Mouse (Mus musculus): ENCODE results near the gene Dst. TPM values are rescaled to one million over a fixed set of nuclear protein-coding genes. Genes with fewer than 3 reads are reported as not detected.
A peak's percentile ranks its signal among the peaks of the same experiment; 100 is the strongest.

The Dst gene
- polyA plus RNA-seq, 1 experiment from 2014 or later: 37.7 TPM

GRCm38 (mm10) chr1:34100385-34100784 lies 192.4 kb downstream of the Dst start:
- Histone ChIP-seq H3K27ac (no peak overlapping the region), H3K9ac (no peak overlapping the region), H3K4me3 (no peak overlapping the region), H3K27me3 (no peaks in the 10 kb centered on the region), H3K4me2 (no peak overlapping the region), H3K36me3 (no peaks in the 10 kb centered on the region), H3K4me1 (replicated peaks) (peaks cover 34% of the 10 kb centered on the region), H3K9me3 (no peaks in the 10 kb centered on the region)
- 29% methylated on average over 4 of the region's 4 CpGs for WGBS
- no peak for ATAC-seq (ENCODE audit: low FRiP score)

DNA sequence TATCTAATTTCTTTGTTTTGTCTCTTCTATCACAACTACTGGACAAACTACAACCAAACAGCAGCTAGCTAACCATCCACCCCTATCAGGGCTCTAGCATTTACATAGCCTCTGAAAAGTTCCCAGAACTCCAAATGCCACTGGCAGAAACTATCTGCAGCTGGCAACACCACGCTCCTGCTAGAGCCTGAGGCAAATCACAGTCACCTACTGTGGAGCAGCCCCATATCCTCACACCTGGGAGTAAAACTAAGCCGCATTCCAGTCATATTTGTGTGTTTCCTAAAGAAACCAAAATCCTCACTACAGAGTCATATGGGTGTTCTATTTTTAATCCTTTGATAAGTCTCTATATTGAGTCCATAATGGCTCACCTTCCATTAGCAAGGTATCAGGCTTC lies 194.6 kb downstream of the Dst start:
- Histone ChIP-seq H3K4me1 (replicated peaks) (peaks cover 36% of the 10 kb centered on the region), H3K36me3 (no peaks in the 10 kb centered on the region), H3K4me2 (no peak overlapping the region), H3K27ac (no peak overlapping the region), H3K9ac (no peak overlapping the region), H3K4me3 (no peak overlapping the region), H3K9me3 (no peaks in the 10 kb centered on the region), H3K27me3 (no peaks in the 10 kb centered on the region)
- WGBS: 90% methylated on average over 2 of the region's 2 CpGs
- no peak for ATAC-seq (ENCODE audit: low FRiP score)

- Histone ChIP-seq H3K27ac (no peak overlapping the region), H3K4me3 (no peak overlapping the region), H3K9ac (no peak overlapping the region), H3K36me3 (no peaks in the 10 kb centered on the region), H3K4me2 (peak overlapping the region; percentile 22; the same call in 1 of the 2 replicates), H3K27me3 (no peaks in the 10 kb centered on the region), H3K4me1 (replicated peaks) (peaks cover 31% of the 10 kb centered on the region), H3K9me3 (no peaks in the 10 kb centered on the region)
- 72% methylated on average over 3 of the region's 3 CpGs for WGBS
- ATAC-seq (ENCODE audit: low FRiP score): no peak
These were observed 195.2 kb downstream of the Dst start for GRCm38 (mm10) chr1:34103176-34103575.

- peak; percentile 57; the same call in 1 of the 2 replicates for ATAC-seq (ENCODE audit: low FRiP score)
- Histone ChIP-seq H3K36me3 (no peaks in the 10 kb centered on the region), H3K27ac (no peak overlapping the region), H3K27me3 (no peaks in the 10 kb centered on the region), H3K4me2 (peak overlapping the region; percentile 22; the same call in 1 of the 2 replicates), H3K4me3 (no peak overlapping the region), H3K9ac (no peak overlapping the region), H3K4me1 (replicated peaks) (peaks cover 31% of the 10 kb centered on the region), H3K9me3 (no peaks in the 10 kb centered on the region)
- 4% methylated on average over 3 of the region's 3 CpGs for WGBS
These were observed 195.7 kb downstream of the Dst start for GRCm38 (mm10) chr1:34103713-34104172.

DNA sequence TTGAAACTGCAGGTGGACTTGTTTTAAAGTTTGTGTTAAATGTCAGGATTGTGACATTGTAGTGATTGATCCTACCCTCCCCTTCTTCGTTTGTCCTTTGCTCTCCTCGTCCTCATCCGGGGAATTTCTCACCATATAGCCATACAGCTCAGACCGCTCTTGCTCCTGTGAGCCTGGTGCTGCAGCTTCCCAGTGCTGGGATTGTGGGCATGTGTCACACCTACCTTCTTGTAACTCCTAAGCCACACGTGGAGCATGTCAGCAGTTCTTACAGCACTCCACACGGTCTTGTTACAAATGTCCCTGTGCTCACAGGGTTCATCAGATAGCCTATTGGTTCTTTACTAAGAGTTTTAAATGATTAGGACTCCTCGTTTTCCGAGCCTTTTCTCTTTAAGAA lies 196.8 kb downstream of the Dst start:
- H3K27me3 ChIP-seq: no peaks in the 10 kb centered on the region
- H3K4me1 ChIP-seq (replicated peaks): peaks cover 34% of the 10 kb centered on the region
- no peaks in the 10 kb centered on the region for H3K9me3 ChIP-seq
- H3K4me3 ChIP-seq: no peak overlapping the region
- H3K36me3 ChIP-seq: no peaks in the 10 kb centered on the region
- WGBS: 29% methylated on average over 8 of the region's 8 CpGs
- no peak overlapping the region for H3K4me2 ChIP-seq
- ATAC-seq (ENCODE audit: low FRiP score): 0 out of 2 replicates have a peak, but pooled peaks have one; percentile 33
- no peak overlapping the region for H3K27ac ChIP-seq
- H3K9ac ChIP-seq: no peak overlapping the region

DNA sequence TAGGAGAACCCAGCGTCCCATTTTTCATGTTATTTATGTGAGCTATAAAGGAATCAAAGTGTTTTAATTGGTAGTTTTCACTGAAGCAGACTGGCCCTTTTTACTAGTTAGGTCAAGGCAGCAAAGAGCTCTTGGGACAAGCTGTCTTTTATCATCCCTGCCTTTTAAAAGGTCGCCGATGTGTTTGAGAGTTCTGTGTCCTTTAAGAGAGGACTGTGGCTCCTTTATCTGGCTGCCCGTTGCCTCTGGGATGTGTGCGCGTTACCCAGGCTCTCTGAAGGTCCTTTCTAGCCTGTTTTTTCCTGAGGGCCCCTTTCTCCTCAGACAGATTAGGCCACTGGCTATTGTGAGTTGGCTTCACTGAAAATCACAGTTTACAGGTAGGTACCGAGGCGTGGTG lies 198.6 kb downstream of the Dst start:
- Histone ChIP-seq H3K4me2 (no peak overlapping the region), H3K9me3 (no peaks in the 10 kb centered on the region), H3K4me1 (replicated peaks) (peaks cover 32% of the 10 kb centered on the region), H3K27me3 (no peaks in the 10 kb centered on the region), H3K9ac (no peak overlapping the region; the same call in 1 of the 2 replicates), H3K4me3 (no peak overlapping the region), H3K27ac (no peak overlapping the region), H3K36me3 (no peaks in the 10 kb centered on the region)
- ATAC-seq (ENCODE audit: low FRiP score): no peak
- WGBS: 11% methylated on average over 8 of the region's 8 CpGs

DNA sequence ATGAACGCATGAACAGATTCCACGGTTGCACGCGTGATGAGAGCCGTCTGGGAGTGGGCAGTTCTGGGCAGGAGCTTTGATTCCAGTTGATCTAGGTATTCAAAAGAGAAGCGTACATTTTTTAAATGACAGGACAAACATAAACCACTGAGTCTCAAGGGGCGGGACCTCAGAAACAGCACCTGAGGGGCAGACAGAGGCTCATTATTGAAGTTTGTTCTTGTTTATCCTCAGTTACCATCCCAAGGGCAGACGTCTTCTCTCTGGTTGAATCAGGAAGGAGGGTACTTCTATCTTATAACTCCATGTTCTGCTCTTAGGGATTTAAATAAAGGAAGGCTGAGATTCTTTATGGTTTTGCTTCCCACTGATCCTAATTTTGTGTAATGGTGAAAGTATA lies 199.1 kb downstream of the Dst start:
- WGBS: 39% methylated on average over 8 of the region's 8 CpGs
- Histone ChIP-seq H3K4me1 (replicated peaks) (peaks cover 32% of the 10 kb centered on the region), H3K36me3 (no peaks in the 10 kb centered on the region), H3K4me3 (no peak overlapping the region), H3K9me3 (no peaks in the 10 kb centered on the region), H3K4me2 (no peak overlapping the region), H3K9ac (no peak overlapping the region; the same call in 1 of the 2 replicates), H3K27ac (no peak overlapping the region), H3K27me3 (no peaks in the 10 kb centered on the region)
- ATAC-seq (ENCODE audit: low FRiP score): no peak

DNA sequence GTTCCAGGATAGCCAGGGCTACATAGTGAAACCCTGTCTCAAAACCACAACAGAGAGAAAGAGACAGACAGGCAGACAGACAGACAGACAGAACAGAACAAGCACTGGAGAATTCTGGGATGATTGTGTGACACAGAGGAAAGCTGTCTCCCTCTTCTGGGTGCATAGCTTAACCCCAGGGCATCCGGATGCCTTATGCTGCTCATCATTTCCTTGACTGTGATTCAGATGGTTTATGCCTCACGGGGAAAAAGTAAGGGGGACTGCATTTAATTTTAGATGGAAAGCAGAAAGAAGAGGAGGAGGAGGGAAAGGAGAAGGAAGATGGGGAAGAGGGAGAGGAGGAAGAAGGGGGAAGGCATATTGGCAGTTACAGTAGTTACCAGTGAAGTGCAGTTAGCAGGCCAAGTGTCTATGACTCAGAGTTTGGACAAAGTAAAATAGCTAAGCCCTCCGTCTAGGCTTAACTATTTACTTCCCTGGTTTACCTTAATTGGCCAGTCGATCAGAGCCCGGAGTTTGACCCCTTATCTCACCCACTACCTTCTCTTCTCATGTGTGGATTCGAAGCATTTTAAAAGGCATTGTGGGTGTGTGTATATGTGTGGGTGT lies 201.7 kb downstream of the Dst start:
- no peak for ATAC-seq (ENCODE audit: low FRiP score)
- Histone ChIP-seq H3K9ac (no peak overlapping the region), H3K27ac (no peak overlapping the region), H3K4me2 (no peak overlapping the region), H3K36me3 (peaks cover 6% of the 10 kb centered on the region; the same call in 1 of the 2 replicates), H3K9me3 (no peaks in the 10 kb centered on the region), H3K27me3 (no peaks in the 10 kb centered on the region), H3K4me1 (replicated peaks) (peaks cover 20% of the 10 kb centered on the region), H3K4me3 (no peak overlapping the region)
- WGBS: 79% methylated on average over 6 of the region's 6 CpGs

GRCm38 (mm10) chr1:34110862-34111261 lies 202.8 kb downstream of the Dst start:
- Histone ChIP-seq H3K27ac (no peak overlapping the region), H3K9me3 (no peaks in the 10 kb centered on the region), H3K4me2 (no peak overlapping the region), H3K9ac (no peak overlapping the region), H3K36me3 (peaks cover 6% of the 10 kb centered on the region; the same call in 1 of the 2 replicates), H3K4me3 (no peak overlapping the region), H3K4me1 (replicated peaks) (peaks cover 20% of the 10 kb centered on the region), H3K27me3 (no peaks in the 10 kb centered on the region)
- ATAC-seq (ENCODE audit: low FRiP score): no peak
- 75% methylated on average over 2 of the region's 2 CpGs for WGBS

GRCm38 (mm10) chr1:34111954-34112353 lies 203.9 kb downstream of the Dst start:
- Histone ChIP-seq H3K9ac (no peak overlapping the region), H3K9me3 (no peaks in the 10 kb centered on the region), H3K4me2 (no peak overlapping the region), H3K27ac (no peak overlapping the region), H3K27me3 (no peaks in the 10 kb centered on the region), H3K4me1 (replicated peaks) (peaks cover 12% of the 10 kb centered on the region), H3K36me3 (peaks cover 6% of the 10 kb centered on the region; the same call in 1 of the 2 replicates), H3K4me3 (no peak overlapping the region)
- WGBS: 96% methylated on average over 2 of the region's 2 CpGs
- no peak for ATAC-seq (ENCODE audit: low FRiP score)

- no peak overlapping the region for H3K4me3 ChIP-seq
- no peak overlapping the region for H3K9ac ChIP-seq
- H3K36me3 ChIP-seq: peaks cover 6% of the 10 kb centered on the region; the same call in 1 of the 2 replicates
- 87% methylated on average over 11 of the region's 11 CpGs for WGBS
- H3K9me3 ChIP-seq: no peaks in the 10 kb centered on the region
- no peak overlapping the region for H3K27ac ChIP-seq
- H3K27me3 ChIP-seq: no peaks in the 10 kb centered on the region
- ATAC-seq (ENCODE audit: low FRiP score): no peak
- no peak overlapping the region for H3K4me2 ChIP-seq
- H3K4me1 ChIP-seq (replicated peaks): peaks cover 9% of the 10 kb centered on the region
These were observed 208.4 kb downstream of the Dst start for GRCm38 (mm10) chr1:34116444-34116843.

DNA sequence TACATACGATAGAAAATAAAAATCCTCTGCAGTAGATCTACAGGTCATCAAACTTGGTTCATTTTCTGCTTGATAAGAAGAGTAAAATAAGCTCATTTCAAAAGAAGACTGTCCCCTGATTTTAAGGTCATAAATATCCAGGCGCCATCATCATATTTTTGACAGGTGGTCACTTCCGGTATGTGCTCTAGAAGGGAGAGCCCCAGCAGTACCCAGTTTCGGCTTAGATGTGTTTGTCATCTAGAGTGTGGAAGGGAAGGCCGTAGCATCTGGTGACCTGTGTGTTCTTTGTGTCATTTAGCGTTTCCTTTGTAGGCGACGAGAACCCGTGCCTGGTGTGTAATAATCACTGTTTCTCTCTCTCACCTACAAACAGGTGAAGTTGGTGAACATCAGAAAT lies 209.0 kb downstream of the Dst start:
- no peaks in the 10 kb centered on the region for H3K27me3 ChIP-seq
- no peak overlapping the region for H3K4me2 ChIP-seq
- no peak overlapping the region for H3K9ac ChIP-seq
- H3K27ac ChIP-seq: no peak overlapping the region
- H3K4me1 ChIP-seq (replicated peaks): peaks cover 9% of the 10 kb centered on the region
- 91% methylated on average over 9 of the region's 9 CpGs for WGBS
- no peaks in the 10 kb centered on the region for H3K9me3 ChIP-seq
- H3K4me3 ChIP-seq: no peak overlapping the region
- ATAC-seq (ENCODE audit: low FRiP score): no peak
- peaks cover 6% of the 10 kb centered on the region; the same call in 1 of the 2 replicates for H3K36me3 ChIP-seq

- Histone ChIP-seq H3K27ac (no peak overlapping the region), H3K4me3 (no peak overlapping the region), H3K27me3 (no peaks in the 10 kb centered on the region), H3K9me3 (no peaks in the 10 kb centered on the region), H3K9ac (no peak overlapping the region), H3K4me2 (no peak overlapping the region), H3K36me3 (peaks cover 6% of the 10 kb centered on the region; the same call in 1 of the 2 replicates), H3K4me1 (replicated peaks) (peaks cover 9% of the 10 kb centered on the region)
- ATAC-seq (ENCODE audit: low FRiP score): no peak
- 56% methylated on average over 3 of the region's 3 CpGs for WGBS
These were observed 209.7 kb downstream of the Dst start for GRCm38 (mm10) chr1:34117709-34118108.
